Mouse (Mus musculus) mouse trophoblast stem cell (cell line): ENCODE results near the gene Uba1y.
"Not testable (repeated sequence)": the region's sequence is repeated elsewhere in the genome, so short reads cannot be mapped to it uniquely, and the experiment has no call there.

Source experiments
- in situ Hi-C, 2 experiments: fragments of 300-500 bp; cut with MseI, MboI; formaldehyde crosslinking; loops; 2 replicates in 1 of 2; 3 replicates in 1 of 2; pipeline ENCODE4 v1.15.1; 2025

Uba1y gene

DNA sequence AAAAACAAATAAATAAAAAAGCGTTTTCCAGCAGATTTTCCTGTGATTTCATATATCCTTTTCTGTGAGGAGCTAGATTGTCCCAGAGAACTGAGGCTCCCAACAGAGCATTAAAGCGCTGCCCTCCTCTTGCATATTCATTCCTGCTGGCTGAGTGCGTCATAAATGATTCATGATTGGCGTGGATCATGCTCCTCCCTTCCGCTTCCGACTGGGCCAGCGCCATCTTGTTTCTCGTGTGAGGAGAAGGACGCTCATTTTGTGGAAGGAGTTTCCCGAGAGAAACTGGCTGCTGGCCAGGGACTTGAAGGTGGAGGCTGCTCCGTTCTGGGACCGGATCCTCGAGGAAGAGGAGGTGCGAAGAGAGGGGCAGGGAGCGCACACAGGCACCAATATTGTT is at the start of gene Uba1y:
Gene Uba1y (plus strand): TSS at position 254 of the 400 bp plus-strand sequence.
- in situ Hi-C loops: no loop called here

DNA sequence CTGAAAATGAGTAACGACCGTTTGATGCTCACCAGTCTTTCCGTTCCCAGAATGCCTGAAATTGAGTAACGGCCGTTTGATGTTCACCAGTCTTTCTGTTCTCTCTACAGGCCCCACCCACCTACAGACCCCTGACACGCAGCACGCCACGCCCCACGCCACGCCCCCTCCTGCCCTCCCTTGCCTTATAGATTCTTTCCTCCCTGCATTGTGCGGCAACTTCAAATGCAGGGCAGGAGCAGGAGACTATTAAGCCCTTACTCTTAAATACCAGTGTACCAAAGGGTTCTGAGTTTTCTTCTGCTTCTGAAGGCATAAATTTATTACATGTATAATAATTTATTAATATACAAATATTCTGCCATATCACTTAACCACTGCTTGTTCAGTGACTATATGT is 21.1 kb upstream of the Uba1y start, which contains the start of gene Zfy1:
Gene Zfy1 (minus strand): TSS at position 101 of the 400 bp plus-strand sequence.
- in situ Hi-C loops: not testable (repeated sequence)

DNA sequence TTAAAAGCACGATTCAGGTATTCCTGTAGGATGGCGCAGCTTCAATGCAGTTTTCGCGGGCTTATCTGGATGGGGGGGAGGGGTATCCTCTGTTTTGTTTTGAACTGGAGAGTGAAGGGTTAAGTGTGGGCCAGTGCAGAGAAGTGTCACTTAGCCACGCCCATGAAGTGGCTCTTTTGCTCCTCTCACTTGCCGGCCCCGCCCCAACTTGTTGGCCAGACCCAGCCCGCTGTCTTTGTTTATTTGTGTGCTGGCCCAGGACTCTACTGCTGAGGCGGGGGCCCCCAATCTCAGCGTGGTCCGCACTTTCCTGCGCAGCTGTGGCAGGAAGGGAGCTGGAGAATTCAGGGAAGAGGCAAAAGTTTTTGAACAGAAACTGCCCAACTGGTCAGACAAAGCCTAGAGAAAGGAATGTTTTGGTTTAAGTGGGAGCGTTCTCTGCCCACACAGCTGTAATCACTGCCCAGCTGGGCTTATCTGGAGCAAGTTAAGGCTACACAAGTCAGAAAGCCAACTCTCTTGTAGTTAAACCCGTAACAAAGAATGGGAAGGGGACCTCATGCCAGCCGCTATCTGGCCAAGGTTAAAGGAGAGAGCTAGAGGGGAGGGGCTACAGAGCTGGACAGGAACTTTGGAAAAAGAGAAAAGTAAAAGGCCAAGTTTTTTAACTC is 9.3 kb upstream of the Uba1y start:
- in situ Hi-C loops: no loop called here

DNA sequence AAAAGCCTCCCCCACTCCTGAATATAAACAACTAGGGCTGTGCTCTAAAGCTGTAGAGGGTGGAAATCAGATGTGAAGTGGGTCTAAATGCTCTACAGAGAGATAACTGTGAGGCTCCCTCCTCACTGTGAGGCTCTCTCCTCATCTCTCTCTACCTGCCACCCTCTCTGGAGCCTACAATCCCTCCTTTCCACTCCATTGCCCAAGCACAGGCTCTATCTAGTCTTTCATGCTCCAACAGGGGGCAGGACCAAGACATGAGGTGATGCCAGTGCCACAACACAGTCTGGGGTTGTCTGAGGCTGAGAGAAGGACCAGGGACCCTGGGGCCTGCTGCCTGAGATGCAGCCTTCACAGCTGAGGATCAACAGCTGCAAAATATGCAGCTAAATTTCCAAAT is 54.0 kb downstream of the Uba1y start:
- in situ Hi-C loops: no loop called here

DNA sequence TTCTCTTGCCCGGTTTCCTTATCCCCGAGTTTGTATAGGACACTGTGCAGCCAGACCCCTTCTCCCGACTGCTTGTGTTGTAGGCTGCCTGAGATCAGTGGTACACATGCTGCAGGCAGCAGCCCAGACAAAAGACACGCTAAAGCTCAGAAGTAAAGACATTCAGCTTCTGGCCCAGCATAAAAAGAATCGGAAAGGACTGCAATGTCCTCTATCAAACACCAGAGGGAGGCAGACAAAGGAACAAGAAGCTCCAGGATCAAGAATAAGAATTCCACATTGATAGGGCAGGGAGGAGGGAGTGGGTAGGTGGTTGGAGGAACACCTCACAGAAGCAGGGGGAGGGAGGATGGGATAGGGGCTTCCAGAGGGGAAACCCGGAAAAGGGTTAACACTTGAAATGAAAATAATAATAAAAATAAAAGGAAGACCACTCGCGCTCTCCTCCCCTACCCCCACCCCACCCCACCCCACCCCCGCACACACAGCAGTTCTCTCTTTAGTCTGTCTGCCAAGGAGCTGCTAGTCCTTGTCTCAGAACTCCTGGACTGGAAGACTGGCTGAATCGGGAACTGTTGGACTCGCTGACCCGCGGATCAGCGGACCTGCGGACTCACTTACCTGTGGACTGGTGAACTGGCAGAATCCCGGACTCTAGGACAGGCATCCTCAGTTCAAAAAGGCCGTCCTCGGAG is 54.6 kb downstream of the Uba1y start:
- in situ Hi-C loops: no loop called here
